Mouse (Mus musculus): ENCODE measurements at regions not wholly inside any gene's neighbourhood (a gene's known extent, or its start where the extent isn't known, plus 50 kb on each side); places are given as distances from the start of the nearest gene placed in this dataset.

DNA sequence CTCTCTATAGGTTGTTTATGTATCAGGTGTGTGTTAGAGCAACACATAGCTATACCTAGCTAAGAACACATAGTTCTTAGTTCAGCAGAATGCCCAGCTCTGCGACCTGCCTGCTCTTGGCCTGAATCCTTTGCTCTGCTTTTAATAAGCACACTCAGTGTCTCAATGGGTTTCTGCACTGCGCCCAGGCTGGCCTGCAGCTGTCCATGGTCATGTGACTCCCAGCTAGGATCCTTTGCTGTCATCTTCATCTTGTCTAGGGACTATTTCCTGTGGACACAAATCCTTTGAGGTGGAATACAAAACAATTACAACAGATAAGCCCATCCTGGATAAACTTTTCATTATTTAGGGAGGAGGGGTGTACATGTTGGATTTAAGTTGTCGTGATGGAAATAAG lies 490.7 kb downstream of the 1700129C05Rik start:
- H3K27me3 ChIP-seq (ENCODE audit: control insufficient read depth, insufficient read depth, low read length), result no peaks in the 10 kb centered on the region
- H3K4me2 ChIP-seq (ENCODE audit: low read depth), result no peak overlapping the region
- no peaks in the 10 kb centered on the region for H3K4me1 ChIP-seq (replicated peaks; ENCODE audit: control insufficient read depth in 2 of 2, insufficient read depth in 2 of 2, low read length in 1 of 2)
- 57% methylated on average over 3 of the region's 3 CpGs for WGBS (ENCODE audit: insufficient replicate concordance)
- no peak overlapping the region for H3K9ac ChIP-seq (replicated peaks)
- ATAC-seq (ENCODE audit: insufficient read depth) (no peak), DNase-seq (ENCODE audit: low read depth in 3 of 3, low spot score in 3 of 3) (no peak)
- H3K36me3 ChIP-seq (replicated peaks; ENCODE audit: control insufficient read depth, insufficient read depth, low read depth), result no peaks in the 10 kb centered on the region
- TF ChIP-seq EP300 (IDR thresholded peaks at IDR 0.05; ENCODE audit: low read depth) (no peak), CTCF (IDR thresholded peaks at IDR 0.05; ENCODE audit: low read depth) (no peak)
- no peak overlapping the region for H3K4me3 ChIP-seq (ENCODE audit: insufficient read depth in 1 of 2, low read depth in 2 of 2, low read length in 2 of 2)
- H3K9me3 ChIP-seq (ENCODE audit: control insufficient read depth, low read length), result no peaks in the 10 kb centered on the region
- no peak overlapping the region for H3K27ac ChIP-seq

DNA sequence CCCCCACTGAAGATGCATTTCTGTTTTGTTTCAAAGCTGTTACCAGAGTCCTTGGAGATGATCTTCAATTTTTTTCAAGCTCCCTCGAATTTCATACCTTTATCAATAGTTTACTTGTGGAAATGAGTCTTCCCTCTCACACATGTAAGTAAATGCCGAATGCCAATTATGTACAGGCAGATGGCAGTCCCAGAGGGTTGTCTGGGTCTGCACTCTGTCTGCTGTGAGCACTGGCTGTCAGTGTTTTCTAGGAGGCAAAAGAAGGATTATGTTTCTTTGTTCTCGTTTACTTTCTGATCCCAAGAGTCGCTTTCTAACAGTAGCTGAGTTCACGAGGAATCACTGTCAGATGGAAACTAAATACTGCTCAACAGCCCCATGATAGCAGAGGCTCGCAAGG lies 491.5 kb downstream of the 1700129C05Rik start:
- no peak overlapping the region for H3K4me3 ChIP-seq (ENCODE audit: insufficient read depth in 1 of 2, low read depth in 2 of 2, low read length in 2 of 2)
- no peak for TF ChIP-seq EP300 (IDR thresholded peaks at IDR 0.05; ENCODE audit: low read depth)
- no peak for TF ChIP-seq CTCF (IDR thresholded peaks at IDR 0.05; ENCODE audit: low read depth)
- no peaks in the 10 kb centered on the region for H3K4me1 ChIP-seq (replicated peaks; ENCODE audit: control insufficient read depth in 2 of 2, insufficient read depth in 2 of 2, low read length in 1 of 2)
- H3K27me3 ChIP-seq (ENCODE audit: control insufficient read depth, insufficient read depth, low read length), result no peaks in the 10 kb centered on the region
- no peak overlapping the region for H3K4me2 ChIP-seq (ENCODE audit: low read depth)
- ATAC-seq (ENCODE audit: insufficient read depth) (no peak), DNase-seq (ENCODE audit: low read depth in 3 of 3, low spot score in 3 of 3) (no peak)
- no peaks in the 10 kb centered on the region for H3K9me3 ChIP-seq (ENCODE audit: control insufficient read depth, low read length)
- H3K36me3 ChIP-seq (replicated peaks; ENCODE audit: control insufficient read depth, insufficient read depth, low read depth), result no peaks in the 10 kb centered on the region
- 46% methylated on average over 6 of the region's 6 CpGs for WGBS (ENCODE audit: insufficient replicate concordance)
- no peak overlapping the region for H3K27ac ChIP-seq
- H3K9ac ChIP-seq (replicated peaks), result no peak overlapping the region

DNA sequence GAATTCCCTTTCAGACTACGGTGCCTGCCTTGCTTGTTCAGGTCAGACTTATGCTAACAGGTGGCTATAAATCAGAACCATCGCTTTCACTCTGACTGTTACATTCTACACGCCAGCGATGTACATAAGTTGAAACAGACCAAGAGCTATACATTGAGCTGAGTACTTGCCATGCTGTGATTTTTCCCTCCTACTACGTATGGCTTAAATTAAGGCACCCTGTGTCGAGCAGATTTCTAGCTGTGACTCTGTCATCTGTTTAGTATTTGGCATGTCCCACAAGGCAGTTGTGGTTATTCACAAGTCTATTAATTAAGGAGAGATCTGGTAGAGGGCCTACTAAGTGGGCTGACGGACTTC lies 504.4 kb downstream of the 1700129C05Rik start:
- Histone ChIP-seq H3K4me3 (ENCODE audit: insufficient read depth in 1 of 2, low read depth in 2 of 2, low read length in 2 of 2) (no peak overlapping the region), H3K9ac (replicated peaks) (no peak overlapping the region), H3K4me1 (replicated peaks; ENCODE audit: control insufficient read depth in 2 of 2, insufficient read depth in 2 of 2, low read length in 1 of 2) (no peaks in the 10 kb centered on the region), H3K4me2 (ENCODE audit: low read depth) (no peak overlapping the region), H3K9me3 (ENCODE audit: control insufficient read depth, low read length) (no peaks in the 10 kb centered on the region), H3K27me3 (ENCODE audit: control insufficient read depth, insufficient read depth, low read length) (no peaks in the 10 kb centered on the region), H3K36me3 (replicated peaks; ENCODE audit: control insufficient read depth, insufficient read depth, low read depth) (no peaks in the 10 kb centered on the region), H3K27ac (no peak overlapping the region)
- WGBS (ENCODE audit: insufficient replicate concordance), result 70% methylated on average over 7 of the region's 7 CpGs
- DNase-seq (ENCODE audit: low read depth in 3 of 3, low spot score in 3 of 3) (no peak), ATAC-seq (ENCODE audit: insufficient read depth) (no peak)
- TF ChIP-seq EP300 (IDR thresholded peaks at IDR 0.05; ENCODE audit: low read depth), result no peak
- no peak for TF ChIP-seq CTCF (IDR thresholded peaks at IDR 0.05; ENCODE audit: low read depth)

DNA sequence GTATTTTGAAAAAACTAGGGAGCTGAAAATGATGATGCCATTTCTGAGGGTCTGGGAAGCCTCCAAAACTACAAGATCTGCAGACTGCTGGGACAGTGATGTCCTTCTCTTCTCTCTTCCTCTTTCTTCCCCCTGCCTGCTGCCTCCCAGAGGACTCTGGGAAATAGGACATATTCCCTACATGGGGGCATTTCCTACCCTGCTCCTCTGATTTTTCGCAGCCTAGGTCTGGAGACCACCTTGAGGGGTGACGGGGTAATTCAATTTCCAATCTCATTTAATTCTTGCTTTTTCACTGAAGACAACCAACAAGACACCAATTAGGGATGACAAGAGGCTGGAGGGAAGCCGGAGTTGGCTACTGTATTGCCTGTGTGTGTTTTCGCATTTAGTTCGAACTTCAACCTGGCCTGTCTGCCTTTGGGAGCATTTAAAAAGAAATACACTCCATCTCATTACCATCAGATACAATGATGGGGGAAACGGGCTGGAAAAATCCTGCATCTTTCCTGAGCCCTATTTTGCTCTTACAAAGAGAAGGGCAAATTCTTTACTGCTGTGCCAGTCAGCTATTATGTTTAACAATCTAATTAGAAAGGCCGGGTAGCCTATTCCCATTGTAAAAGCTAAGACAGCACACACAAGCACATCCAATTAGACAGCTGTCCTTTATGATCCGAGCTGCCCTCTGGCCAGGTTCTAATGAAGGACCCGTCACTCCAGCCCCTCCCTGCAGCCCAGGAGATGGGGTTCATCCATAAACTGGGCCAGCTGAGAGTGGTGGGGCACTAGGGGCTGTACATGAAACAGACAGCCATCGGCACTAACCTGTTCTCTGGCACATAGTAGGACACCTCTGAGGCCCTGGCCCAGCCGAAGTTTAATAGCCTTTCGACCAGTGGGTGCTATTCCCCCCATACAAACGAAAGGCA lies 505.0 kb downstream of the 1700129C05Rik start:
- Histone ChIP-seq H3K9ac (replicated peaks) (no peak overlapping the region), H3K4me2 (ENCODE audit: low read depth) (no peak overlapping the region), H3K36me3 (replicated peaks; ENCODE audit: control insufficient read depth, insufficient read depth, low read depth) (no peaks in the 10 kb centered on the region), H3K9me3 (ENCODE audit: control insufficient read depth, low read length) (no peaks in the 10 kb centered on the region), H3K4me3 (ENCODE audit: insufficient read depth in 1 of 2, low read depth in 2 of 2, low read length in 2 of 2) (no peak overlapping the region), H3K27me3 (ENCODE audit: control insufficient read depth, insufficient read depth, low read length) (no peaks in the 10 kb centered on the region), H3K4me1 (replicated peaks; ENCODE audit: control insufficient read depth in 2 of 2, insufficient read depth in 2 of 2, low read length in 1 of 2) (no peaks in the 10 kb centered on the region), H3K27ac (no peak overlapping the region)
- WGBS (ENCODE audit: insufficient replicate concordance), result 63% methylated on average over 13 of the region's 13 CpGs
- no peak for DNase-seq (ENCODE audit: low read depth in 3 of 3, low spot score in 3 of 3)
- no peak for TF ChIP-seq EP300 (IDR thresholded peaks at IDR 0.05; ENCODE audit: low read depth)
- TF ChIP-seq CTCF (IDR thresholded peaks at IDR 0.05; ENCODE audit: low read depth), result no peak
- no peak for ATAC-seq (ENCODE audit: insufficient read depth)

- WGBS (ENCODE audit: insufficient replicate concordance), result 49% methylated on average over 9 of the region's 9 CpGs
- DNase-seq (ENCODE audit: low read depth in 3 of 3, low spot score in 3 of 3) (no peak), ATAC-seq (ENCODE audit: insufficient read depth) (no peak)
Measured at GRCm38 (mm10) chr14:58631221-58631620, 511.5 kb downstream of the 1700129C05Rik start.

More at GRCm38 (mm10) chr14:58631221-58631620, 511.5 kb downstream of the 1700129C05Rik start:
- Histone ChIP-seq H3K27me3 (ENCODE audit: control insufficient read depth, insufficient read depth, low read length) (no peaks in the 10 kb centered on the region), H3K4me3 (ENCODE audit: insufficient read depth in 1 of 2, low read depth in 2 of 2, low read length in 2 of 2) (no peak overlapping the region), H3K4me2 (ENCODE audit: low read depth) (no peak overlapping the region), H3K9me3 (ENCODE audit: control insufficient read depth, low read length) (no peaks in the 10 kb centered on the region), H3K36me3 (replicated peaks; ENCODE audit: control insufficient read depth, insufficient read depth, low read depth) (no peaks in the 10 kb centered on the region), H3K4me1 (replicated peaks; ENCODE audit: control insufficient read depth in 2 of 2, insufficient read depth in 2 of 2, low read length in 1 of 2) (no peaks in the 10 kb centered on the region), H3K9ac (replicated peaks) (no peak overlapping the region), H3K27ac (no peak overlapping the region)
- TF ChIP-seq EP300 (IDR thresholded peaks at IDR 0.05; ENCODE audit: low read depth) (no peak), CTCF (IDR thresholded peaks at IDR 0.05; ENCODE audit: low read depth) (no peak)
